Mouse (Mus musculus): ENCODE measurements around the gene Noxa1. TPM values are rescaled to one million over a fixed set of nuclear protein-coding genes. Genes with fewer than 3 reads are reported as not detected.

The Noxa1 gene
- polyA plus RNA-seq, 2 experiments from 2014 or later = 1.6 to 1.9 TPM

- ATAC-seq = no peak
These were observed 3.2 kb upstream of the Noxa1 start for GRCm38 (mm10) chr2:25098005-25098615.

- no peak for ATAC-seq
These were observed 202 bp downstream of the Noxa1 start for GRCm38 (mm10) chr2:25094785-25095108.

GRCm38 (mm10) chr2:25088636-25089035 lies 6.3 kb downstream of the Noxa1 start:
- ATAC-seq = no peak

GRCm38 (mm10) chr2:25087842-25088241 lies 7.1 kb downstream of the Noxa1 start:
- ATAC-seq = no peak

GRCm38 (mm10) chr2:25085571-25085970 lies 9.4 kb downstream of the Noxa1 start:
- no peak for ATAC-seq

DNA sequence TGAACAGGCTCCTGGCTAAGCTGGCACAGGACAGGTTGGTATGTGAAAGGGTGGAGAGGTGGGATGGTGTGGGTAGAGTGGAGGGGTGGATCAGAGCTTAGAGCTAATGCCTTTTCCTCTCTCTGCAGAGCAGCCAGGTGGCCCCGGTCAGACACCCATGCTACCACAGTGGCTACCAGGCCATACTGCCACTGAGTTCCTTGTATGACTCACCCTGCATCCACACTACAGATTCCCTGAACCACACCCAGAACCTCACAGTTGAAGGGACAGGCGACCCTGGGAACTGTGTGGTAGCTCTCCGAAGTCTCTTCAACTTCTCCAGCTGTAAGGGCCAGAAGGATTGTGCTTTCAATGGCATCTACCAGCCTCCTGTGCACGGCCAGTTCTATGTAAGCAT lies 11.3 kb downstream of the Noxa1 start:
- no peak for ATAC-seq

- ATAC-seq = no peak
These were observed 14.9 kb downstream of the Noxa1 start, which contains the start of gene Entpd8 for GRCm38 (mm10) chr2:25080076-25080475. Gene Entpd8, plus strand, starts transcription at chr2:25080304.

- ATAC-seq = no peak
These were observed 16.0 kb downstream of the Noxa1 start for GRCm38 (mm10) chr2:25078967-25079366.

GRCm38 (mm10) chr2:25075506-25075905 lies 19.4 kb downstream of the Noxa1 start:
- ATAC-seq = no peak

- ATAC-seq = no peak
These were observed 22.6 kb downstream of the Noxa1 start for GRCm38 (mm10) chr2:25072398-25072797.

DNA sequence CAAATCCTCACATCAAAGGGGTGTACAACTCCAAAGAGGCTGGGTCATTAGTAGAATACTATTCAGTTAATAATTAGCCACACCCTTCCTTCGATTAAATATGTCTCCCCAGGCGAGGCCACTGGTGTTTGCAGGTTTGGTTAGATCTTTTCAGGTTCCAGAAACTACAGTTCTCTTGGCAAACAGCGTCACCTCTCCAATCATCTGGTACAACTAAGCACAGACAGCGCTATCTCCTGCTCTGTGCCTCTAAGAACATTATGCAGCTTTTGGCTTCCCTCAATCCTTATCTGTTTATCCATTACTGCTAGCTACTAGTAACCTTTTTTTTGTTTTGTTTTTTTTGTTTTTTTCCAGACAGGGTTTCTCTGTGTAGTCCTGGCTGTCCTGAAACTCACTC lies 25.4 kb downstream of the Noxa1 start:
- no peak for ATAC-seq

DNA sequence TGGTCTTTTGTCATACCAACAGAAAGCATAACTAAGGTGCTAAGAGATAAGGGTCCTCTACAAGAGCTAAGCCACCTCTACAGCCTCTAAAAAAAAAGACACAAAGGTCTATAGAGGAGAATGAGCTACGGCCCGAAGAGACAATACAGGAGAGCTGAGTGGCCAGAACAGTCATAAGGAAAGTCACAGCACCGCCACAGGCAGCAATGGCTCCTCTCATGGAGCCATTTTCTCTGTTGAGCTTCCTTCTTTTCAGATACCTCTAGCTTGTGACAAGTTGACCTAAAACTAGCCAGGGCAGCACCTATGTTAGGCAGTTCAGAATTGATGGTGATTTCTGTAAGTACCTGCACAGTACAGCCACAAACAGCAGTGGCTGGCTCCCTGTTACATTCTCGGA lies 28.4 kb downstream of the Noxa1 start:
- no peak for ATAC-seq

DNA sequence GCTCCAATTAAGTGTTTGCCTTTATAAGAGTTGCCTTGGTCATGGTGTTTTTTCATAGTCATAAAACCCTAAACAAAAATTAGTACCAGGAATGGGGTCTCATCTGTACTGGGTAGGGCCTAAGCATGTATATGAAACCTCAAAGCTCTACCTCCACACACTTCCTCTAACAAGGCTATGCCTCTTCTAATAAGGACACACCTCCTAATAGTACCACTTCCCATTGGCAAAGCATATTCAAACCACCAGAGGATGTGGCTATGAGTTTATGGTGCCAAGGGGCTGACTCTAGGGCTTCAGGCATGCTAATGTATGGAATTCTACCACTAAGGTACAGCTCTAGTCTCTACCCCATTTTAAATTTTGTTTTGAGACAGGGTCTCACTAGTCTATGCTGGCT lies 29.4 kb downstream of the Noxa1 start:
- ATAC-seq = no peak

DNA sequence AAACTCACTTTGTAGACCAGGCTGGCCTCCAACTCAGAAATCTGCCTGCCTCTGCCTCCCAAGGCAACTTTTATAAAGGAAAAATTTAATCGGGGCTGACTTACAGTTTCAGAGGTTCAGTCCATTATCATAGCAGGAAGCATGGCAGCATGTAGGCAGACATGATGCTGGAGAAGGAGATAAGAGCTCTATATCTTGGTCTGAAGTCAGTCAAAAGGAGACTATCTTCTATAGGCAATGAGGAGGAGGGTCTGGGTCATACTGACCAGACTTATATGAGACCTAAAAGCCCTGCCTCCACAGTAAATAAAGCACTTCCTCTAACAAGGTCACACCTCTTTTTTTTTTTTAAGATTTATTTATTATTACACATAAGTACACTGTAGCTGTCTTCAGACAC lies 30.7 kb downstream of the Noxa1 start:
- ATAC-seq = no peak

DNA sequence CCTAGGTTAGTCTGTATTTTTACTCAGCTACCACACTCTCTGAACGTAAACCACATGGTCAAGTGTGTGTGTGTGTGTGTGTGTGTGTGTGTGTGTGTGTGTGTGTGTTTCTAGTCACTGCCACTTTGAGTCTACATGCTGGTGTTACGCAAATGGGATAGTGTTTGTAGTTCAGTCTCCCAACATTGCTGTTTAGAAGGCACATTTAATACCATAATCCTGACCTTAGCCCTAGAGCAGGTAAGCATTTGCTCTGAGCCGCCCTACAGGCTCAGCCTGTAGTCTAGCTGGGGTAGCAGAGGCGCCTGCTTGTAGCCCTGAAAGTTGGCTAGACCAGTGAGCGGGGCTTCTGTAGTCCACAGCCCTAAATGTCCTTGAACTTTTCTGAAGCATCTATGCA lies 31.4 kb downstream of the Noxa1 start:
- no peak for ATAC-seq

- ATAC-seq = no peak
These were observed 36.0 kb downstream of the Noxa1 start for GRCm38 (mm10) chr2:25058926-25059325.

DNA sequence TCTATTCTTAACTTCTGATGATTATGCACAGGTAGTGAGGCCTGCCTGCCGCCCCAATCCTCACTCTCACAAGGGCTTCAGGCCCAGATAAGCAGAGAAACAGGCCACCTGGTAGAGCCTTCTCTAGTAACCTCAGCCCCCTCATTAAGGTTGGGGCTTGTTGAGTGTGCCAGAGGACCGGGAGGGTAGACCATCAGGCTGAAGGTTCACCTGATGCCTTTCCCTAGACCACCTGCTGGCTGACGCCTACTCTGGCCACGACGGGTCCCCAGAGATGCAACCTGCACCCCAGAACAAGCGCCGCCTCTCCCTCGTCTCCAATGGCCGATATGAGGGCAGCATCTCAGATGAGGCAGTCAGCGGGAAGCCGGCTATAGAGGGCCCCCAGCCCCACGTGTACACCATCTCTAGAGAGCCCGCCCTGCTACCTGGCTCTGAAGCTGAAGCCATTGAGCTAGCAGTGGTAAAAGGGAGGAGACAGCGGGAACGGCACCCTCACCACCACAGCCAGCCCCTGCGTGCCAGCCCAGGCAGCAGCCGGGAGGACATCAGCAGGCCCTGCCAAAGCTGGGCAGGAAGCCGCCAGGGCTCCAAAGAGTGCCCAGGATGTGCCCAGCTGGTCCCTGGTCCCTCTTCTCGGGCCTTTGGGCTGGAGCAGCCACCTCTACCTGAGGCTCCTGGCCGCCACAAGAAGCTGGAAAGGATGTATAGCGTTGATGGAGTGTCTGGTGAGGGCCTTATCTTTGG lies 39.4 kb downstream of the Noxa1 start:
- ATAC-seq = no peak

- ATAC-seq = no peak
These were observed 39.9 kb downstream of the Noxa1 start for GRCm38 (mm10) chr2:25055068-25055405.

DNA sequence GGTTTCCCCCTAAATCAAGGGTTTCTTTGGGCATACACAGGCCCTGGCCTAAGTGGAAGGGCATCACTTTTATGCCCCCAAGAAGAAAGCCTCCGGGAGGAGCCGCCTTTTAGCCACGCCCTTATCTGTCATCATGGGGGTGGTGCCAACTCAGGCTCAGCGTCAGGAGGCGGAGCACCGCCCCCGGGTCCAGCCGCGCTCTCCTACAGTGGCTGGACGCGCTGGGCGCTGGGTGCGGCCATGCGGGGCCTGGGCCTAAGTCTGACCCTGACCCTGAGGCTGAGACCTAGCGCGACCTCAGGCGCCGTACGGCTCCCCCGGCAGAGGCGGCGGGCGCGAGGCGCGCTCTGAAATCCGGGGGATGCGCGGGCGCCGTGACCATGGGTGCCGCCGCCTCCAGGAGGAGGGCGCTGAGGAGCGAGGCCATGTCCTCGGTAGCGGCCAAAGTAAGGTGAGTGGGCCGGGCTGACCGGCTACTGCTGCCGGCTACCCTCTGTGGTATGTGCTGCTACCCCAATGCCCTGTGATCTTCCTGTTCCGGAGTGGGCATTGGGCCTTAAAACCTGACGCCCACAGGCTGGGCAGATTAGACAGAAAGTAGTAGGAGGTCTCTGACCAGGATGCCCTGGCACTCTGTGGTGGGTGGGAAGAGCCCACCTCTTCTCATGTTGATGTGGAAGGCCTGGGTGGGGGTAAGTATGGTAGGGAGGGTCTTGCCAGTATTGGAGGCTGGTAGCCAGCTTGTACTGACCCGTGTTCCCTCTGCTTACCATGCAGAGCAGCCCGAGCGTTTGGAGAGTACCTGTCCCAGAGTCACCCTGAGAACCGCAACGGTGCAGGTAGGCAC lies 40.5 kb downstream of the Noxa1 start, which contains the start of gene Nsmf:
Nsmf (plus strand) TSS at position 135 of the 847 bp plus-strand sequence.
- peak; percentile 93 for ATAC-seq

DNA sequence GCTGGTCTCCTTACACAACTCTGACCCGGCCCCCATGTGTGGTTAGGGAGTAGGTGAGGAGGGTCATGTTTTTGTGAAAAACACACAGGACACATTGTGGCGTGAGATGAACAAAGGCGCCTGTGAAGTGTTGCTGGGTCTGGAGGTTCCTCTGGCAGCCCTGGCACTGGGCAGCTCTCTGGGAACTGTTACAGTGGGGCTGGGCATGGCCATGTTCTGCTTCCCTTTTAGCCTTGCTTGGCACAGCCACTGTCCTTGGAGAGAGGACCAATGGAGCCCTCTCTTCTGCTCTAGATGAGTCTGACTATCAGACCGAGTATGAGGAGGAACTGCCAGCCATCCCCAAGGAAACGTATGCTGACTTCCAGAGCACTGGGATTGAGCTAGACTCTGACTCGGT lies 41.8 kb downstream of the Noxa1 start:
- no peak for ATAC-seq

GRCm38 (mm10) chr2:25051450-25051849 lies 43.5 kb downstream of the Noxa1 start:
- ATAC-seq = no peak

DNA sequence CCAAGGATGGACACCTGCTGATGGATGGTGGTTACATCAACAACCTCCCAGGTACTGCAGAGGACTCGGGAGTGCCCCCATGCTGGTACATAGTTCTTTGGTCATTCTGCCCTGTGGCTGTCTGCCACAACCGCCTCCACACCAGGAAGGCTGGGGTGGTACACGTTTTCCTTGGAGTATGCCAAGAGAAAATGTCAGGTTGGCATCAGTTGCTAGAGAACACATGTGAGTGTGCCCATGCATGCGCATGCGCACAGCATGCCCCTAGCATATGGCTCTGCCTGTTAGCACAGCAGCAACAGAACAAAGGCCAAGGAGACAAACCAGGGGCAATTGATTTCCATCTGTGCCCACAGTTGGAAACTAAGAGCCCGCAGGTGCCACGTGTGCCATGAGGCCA lies 44.0 kb downstream of the Noxa1 start:
- no peak for ATAC-seq

DNA sequence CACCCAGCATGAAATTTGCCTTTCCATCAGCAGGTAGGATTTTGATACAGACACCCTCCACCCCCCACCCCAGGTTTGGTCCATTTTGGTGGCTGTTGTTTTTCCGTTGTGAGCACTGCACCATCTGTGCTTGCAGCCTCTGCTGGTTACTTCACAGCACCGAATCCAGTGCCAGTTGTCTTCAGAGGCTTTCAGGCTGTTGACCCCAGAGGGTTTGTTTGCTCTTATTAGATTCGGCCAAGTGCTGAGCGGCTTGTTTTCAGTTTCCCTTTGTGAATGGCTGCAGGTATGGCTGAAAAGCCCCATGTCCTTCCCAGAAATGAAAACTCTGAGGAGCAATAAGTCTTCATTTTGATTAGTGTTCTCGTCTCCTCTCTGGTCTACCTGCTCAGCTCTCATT lies 54.9 kb downstream of the Noxa1 start:
- no peak for ATAC-seq
